Mouse (Mus musculus): ENCODE measurements at regions not wholly inside any gene's neighbourhood (a gene's known extent, or its start where the extent isn't known, plus 50 kb on each side); places are given as distances from the start of the nearest gene placed in this dataset.

- no peak for DNase-seq (ENCODE audit: low spot score)
These were observed 129.0 kb downstream of the Hmg20a start for GRCm38 (mm10) chr9:56547291-56547977.

DNA sequence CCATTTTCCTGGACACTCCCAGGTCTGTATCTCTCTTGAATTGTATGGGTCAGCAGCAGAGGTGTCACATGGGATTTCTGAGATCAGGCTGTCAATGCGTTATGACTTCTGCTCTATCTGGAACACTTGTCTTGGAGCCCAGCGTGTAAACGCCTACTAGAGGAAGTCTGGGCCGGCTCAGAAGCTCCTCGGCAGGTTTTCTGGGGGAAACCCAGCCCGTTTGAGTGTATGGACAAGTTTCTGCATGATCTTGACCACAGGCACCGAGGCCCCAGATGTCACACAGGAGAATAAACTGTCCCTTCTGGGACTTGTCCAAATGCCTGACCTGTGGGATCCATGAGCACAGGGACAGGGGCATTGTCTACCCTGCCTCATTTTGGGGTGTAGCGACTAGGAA, 131.4 kb downstream of the Hmg20a start:
- DNase-seq (ENCODE audit: low spot score) = no peak

GRCm38 (mm10) chr9:56550178-56550577, 131.8 kb downstream of the Hmg20a start:
- no peak for DNase-seq (ENCODE audit: low spot score)

DNA sequence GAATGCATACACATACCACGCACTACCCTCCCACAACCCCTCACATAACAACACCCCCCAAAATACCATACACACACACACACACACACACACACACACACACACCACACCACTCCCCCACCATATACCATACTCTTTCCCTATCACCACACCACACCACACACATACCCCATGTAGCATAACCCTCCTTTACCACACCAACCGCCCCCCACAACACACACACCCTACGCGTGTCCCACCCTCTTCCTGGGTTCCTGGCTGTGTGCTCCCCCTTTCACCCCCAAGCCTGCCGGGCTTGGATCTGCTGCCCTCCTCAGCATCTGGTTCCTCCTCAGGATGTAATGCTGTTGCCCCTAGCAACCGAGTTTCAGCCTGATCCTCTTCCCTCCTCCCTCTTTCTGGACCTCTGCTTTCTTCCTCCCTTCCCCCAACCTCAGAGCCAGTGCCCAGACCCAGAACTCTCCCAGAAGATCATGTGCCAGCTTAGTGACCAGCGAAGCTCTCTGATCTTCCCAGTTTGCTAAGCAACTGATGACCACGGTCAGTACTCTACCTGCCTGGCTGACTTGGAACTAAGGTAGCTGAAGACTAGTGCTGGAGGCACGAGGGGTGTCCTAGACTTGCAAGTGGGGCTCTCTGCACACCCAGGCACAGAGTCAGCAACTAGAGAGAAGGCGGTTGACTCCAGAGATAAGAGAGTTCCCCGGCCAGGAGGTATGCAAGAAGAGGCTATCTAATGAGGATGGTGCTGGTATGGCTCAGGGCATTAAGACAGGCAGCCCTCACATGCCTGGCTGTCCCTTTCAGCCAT, 133.2 kb downstream of the Hmg20a start:
- DNase-seq (ENCODE audit: low spot score) = no peak

DNA sequence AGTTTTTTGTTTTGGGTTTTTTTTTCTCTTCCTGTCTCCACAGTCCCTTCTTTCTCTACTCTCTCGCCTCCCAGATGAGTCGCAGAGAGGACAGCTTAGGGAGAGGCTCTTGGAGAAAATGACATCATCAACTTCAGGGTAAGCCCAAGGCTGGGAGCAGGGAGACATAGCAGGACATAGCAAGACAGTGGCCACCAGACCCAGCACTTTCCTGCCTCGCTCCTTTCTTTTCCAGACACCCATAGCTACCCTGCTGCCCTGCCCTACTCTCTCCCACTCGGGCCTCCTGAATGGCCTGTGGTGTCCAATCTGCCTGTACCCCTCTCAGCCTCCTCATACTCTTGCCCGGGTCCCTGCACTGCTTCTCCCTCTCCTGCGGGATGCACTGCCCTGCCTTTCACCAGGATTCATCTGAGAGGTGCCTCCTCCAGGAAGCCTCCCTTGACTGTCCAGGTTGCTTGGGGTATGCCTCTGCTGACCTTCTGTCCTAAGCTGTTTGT, 133.8 kb downstream of the Hmg20a start:
- DNase-seq (ENCODE audit: low spot score) = no peak

DNA sequence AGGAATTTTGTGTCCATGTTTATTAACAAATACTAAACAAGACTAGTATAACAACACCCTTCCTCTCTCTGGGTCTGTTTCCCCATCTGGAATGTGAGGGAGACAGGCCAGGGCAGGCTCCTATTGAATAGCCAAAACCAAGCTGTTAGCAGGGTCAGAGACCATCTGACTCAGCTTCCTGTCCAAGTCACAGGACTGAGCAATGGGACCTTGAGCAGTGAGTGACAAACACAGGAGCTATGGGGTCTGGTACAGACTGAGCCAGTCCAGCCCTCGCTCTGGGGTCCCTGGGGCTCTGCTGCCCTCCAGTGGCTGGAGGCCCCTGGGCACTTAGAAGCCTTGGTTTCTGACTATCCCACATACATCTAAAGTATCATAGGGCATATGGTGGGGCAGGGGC, 134.4 kb downstream of the Hmg20a start:
- DNase-seq (ENCODE audit: low spot score) = peak; percentile 42

DNA sequence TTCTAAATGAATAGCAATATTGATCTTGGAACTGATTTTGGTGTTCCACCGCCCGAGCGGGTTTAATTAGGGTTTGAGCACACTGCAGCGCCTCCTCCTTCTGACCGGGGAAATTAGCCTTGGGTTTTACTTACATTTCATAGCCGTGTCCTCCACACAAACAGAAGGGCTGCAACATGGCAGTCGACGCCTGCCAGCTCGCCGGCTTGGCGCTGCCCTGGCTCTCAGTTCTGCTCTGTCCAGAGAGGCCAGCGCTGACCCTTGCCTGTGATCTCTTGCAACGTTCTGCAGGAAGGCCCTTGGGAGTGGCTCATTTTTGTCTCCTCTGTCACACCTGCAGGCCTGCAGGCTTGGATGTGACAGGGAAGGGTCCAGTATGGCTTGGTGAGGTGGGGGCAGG, 135.2 kb downstream of the Hmg20a start:
- no peak for DNase-seq (ENCODE audit: low spot score)

- no peak for DNase-seq (ENCODE audit: low spot score)
These were observed 135.7 kb downstream of the Hmg20a start for GRCm38 (mm10) chr9:56554096-56554495.

DNA sequence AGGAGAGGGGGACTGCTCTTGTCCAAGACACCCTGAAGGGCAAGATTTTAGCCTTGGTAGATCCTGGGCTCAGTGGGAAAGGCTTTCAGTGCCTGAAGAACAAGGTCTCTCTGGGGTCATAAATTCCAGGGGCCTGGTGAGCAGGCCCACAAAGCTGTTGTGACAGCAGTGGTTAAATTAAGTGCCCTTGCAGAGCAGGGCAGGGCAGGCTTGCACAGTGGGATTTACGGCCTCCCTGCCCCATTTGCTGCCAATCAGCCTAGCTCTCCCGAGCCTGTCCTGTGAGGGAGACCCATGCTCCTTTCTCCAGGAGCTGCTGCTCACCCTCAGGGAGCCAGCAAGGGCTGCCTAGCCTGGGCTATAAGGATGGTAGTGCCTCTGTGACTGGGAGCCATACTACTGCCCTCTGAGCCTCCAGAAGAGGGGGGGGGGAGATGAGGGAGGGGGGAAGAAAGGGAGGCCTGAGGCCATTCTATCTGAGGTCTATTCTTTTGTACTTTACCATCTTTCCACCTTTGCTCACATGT, 141.3 kb downstream of the Hmg20a start:
- no peak for DNase-seq (ENCODE audit: low spot score)

DNA sequence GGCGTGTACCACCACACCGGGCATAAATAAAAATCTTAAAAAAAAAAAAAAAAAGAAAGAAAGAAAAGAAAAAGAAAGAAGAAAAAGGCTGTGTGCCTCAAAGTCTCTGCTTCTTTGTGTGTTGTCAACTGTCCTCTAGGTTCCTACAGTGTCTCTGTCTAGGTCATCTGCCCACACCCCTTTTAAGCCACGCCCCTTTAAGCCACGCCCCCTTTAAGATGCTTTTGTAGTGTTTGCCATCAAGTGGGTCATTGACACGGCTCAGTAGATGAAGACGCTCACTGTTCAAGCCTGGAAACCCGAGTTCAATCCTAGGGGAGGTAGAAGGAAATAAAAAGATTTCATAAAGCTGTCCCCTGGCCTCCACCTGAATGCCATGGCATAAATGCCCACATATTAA, 144.0 kb downstream of the Hmg20a start:
- DNase-seq (ENCODE audit: low spot score) = no peak

- no peak for DNase-seq (ENCODE audit: low spot score)
These were observed 145.8 kb downstream of the Hmg20a start for GRCm38 (mm10) chr9:56564048-56564737.

Measured in testis, postnatal 14 days (tissue).